Mouse (Mus musculus): ENCODE data around the gene Slc45a3. TPM values are rescaled to one million over a fixed set of nuclear protein-coding genes. Genes with fewer than 3 reads are reported as not detected.

Slc45a3 gene
- 1 to 10 TPM; 3.0 to 5.3 TPM for total RNA-seq (2021)

GRCm38 (mm10) chr1:131962606-131963084 is at the start of gene Slc45a3:
Gene Slc45a3 (plus strand): TSS chr1:131962967.
- intact Hi-C loops (cut with DNase I) = no loop called here
- DNase-seq = peak; percentile 30 to 42

- no peak for DNase-seq
- intact Hi-C loops (cut with DNase I) = no loop called here
Observed at GRCm38 (mm10) chr1:131917634-131918033, 45.1 kb upstream of the Slc45a3 start.

GRCm38 (mm10) chr1:131919052-131919451 is 43.7 kb upstream of the Slc45a3 start:
- no peak for DNase-seq
- intact Hi-C loops (cut with DNase I) = no loop called here

GRCm38 (mm10) chr1:131922100-131922499 is 40.7 kb upstream of the Slc45a3 start:
- no peak for DNase-seq
- intact Hi-C loops (cut with DNase I) = no loop called here

- intact Hi-C loops (cut with DNase I) = no loop called here
- no peak for DNase-seq
Observed at GRCm38 (mm10) chr1:131933471-131933870, 29.3 kb upstream of the Slc45a3 start.

GRCm38 (mm10) chr1:131937659-131938305 is 25.0 kb upstream of the Slc45a3 start:
- intact Hi-C loops (cut with DNase I) = loop anchor here (1.0 to 5.0 kb wide), 3 partner anchors 44 to 180 kb away; no protein-coding TSS in a partner anchor
- DNase-seq = peak; percentile 83 to 86

- DNase-seq = peak; percentile 77
- intact Hi-C loops (cut with DNase I) = loop anchor here (5.0 kb wide), 1 partner anchor 178 kb away; no protein-coding TSS in a partner anchor
Observed at GRCm38 (mm10) chr1:131938811-131939210, 24.0 kb upstream of the Slc45a3 start.

- DNase-seq = no peak
- intact Hi-C loops (cut with DNase I) = no loop called here
Observed at GRCm38 (mm10) chr1:131940711-131941244, 22.0 kb upstream of the Slc45a3 start.

GRCm38 (mm10) chr1:131941501-131941900 is 21.3 kb upstream of the Slc45a3 start:
- intact Hi-C loops (cut with DNase I) = no loop called here
- no peak for DNase-seq

GRCm38 (mm10) chr1:131942621-131943590 is 19.9 kb upstream of the Slc45a3 start:
- DNase-seq = peak; percentile 40 to 42
- intact Hi-C loops (cut with DNase I) = no loop called here

- DNase-seq = no peak
- intact Hi-C loops (cut with DNase I) = no loop called here
Observed at GRCm38 (mm10) chr1:131945674-131946440, 16.9 kb upstream of the Slc45a3 start.

- intact Hi-C loops (cut with DNase I) = no loop called here
- DNase-seq = no peak
Observed at GRCm38 (mm10) chr1:131946462-131947215, 16.1 kb upstream of the Slc45a3 start.

GRCm38 (mm10) chr1:131947997-131948525 is 14.7 kb upstream of the Slc45a3 start:
- intact Hi-C loops (cut with DNase I) = no loop called here
- DNase-seq = no peak

GRCm38 (mm10) chr1:131954242-131954865 is 8.4 kb upstream of the Slc45a3 start:
- intact Hi-C loops (cut with DNase I) = no loop called here

GRCm38 (mm10) chr1:131955131-131955757 is 7.5 kb upstream of the Slc45a3 start:
- intact Hi-C loops (cut with DNase I) = no loop called here
- no peak for DNase-seq

More at GRCm38 (mm10) chr1:131954242-131954865, 8.4 kb upstream of the Slc45a3 start:
- no peak for DNase-seq

GRCm38 (mm10) chr1:131957416-131957815 is 5.4 kb upstream of the Slc45a3 start:
- intact Hi-C loops (cut with DNase I) = no loop called here
- no peak for DNase-seq

- DNase-seq = no peak
- intact Hi-C loops (cut with DNase I) = no loop called here
Observed at GRCm38 (mm10) chr1:131961004-131961403, 1.8 kb upstream of the Slc45a3 start.
